Mouse (Mus musculus): ENCODE results near the gene Kcnk12. TPM values are rescaled to one million over a fixed set of nuclear protein-coding genes. Genes with fewer than 3 reads are reported as not detected.
A peak's percentile ranks its signal among the peaks of the same experiment; 100 is the strongest.

The Kcnk12 gene
- polyA plus RNA-seq, 1 experiment from 2014 or later: not detected

GRCm38 (mm10) chr17:87698996-87699765 is 98.6 kb downstream of the Kcnk12 start:
- 60% methylated on average over 16 of the region's 16 CpGs for WGBS
- Histone ChIP-seq H3K4me2 (replicated peaks; ENCODE audit: low read depth, low read length) (no peak overlapping the region), H3K27me3 (ENCODE audit: control insufficient read depth, insufficient read depth, low read length) (no peaks in the 10 kb centered on the region), H3K9me3 (ENCODE audit: control insufficient read depth, low read length) (no peaks in the 10 kb centered on the region), H3K9ac (ENCODE audit: low read depth, low read length) (no peak overlapping the region), H3K36me3 (ENCODE audit: control insufficient read depth, insufficient read depth, low read length) (peaks cover 38% of the 10 kb centered on the region), H3K4me3 (ENCODE audit: low read length) (no peak overlapping the region), H3K27ac (ENCODE audit: low read depth, low read length) (no peak overlapping the region), H3K4me1 (ENCODE audit: control insufficient read depth, insufficient read depth, low read length) (no peaks in the 10 kb centered on the region)
- 0 out of 2 replicates have a peak, but pooled peaks have one; percentile 28 for ATAC-seq (ENCODE audit: low FRiP score, low TSS enrichment)

GRCm38 (mm10) chr17:87696814-87697213 is 101.0 kb downstream of the Kcnk12 start:
- Histone ChIP-seq H3K4me2 (replicated peaks; ENCODE audit: low read depth, low read length) (no peak overlapping the region), H3K4me1 (ENCODE audit: control insufficient read depth, insufficient read depth, low read length) (no peaks in the 10 kb centered on the region), H3K9me3 (ENCODE audit: control insufficient read depth, low read length) (no peaks in the 10 kb centered on the region), H3K27me3 (ENCODE audit: control insufficient read depth, insufficient read depth, low read length) (no peaks in the 10 kb centered on the region), H3K4me3 (ENCODE audit: low read length) (no peak overlapping the region), H3K27ac (ENCODE audit: low read depth, low read length) (no peak overlapping the region), H3K36me3 (ENCODE audit: control insufficient read depth, insufficient read depth, low read length) (peaks cover 32% of the 10 kb centered on the region), H3K9ac (ENCODE audit: low read depth, low read length) (no peak overlapping the region)
- 90% methylated on average over 6 of the region's 6 CpGs for WGBS
- no peak for ATAC-seq (ENCODE audit: low FRiP score, low TSS enrichment)

- H3K4me3 ChIP-seq (ENCODE audit: low read length): no peak overlapping the region
- ATAC-seq (ENCODE audit: low FRiP score, low TSS enrichment): no peak
- H3K27ac ChIP-seq (ENCODE audit: low read depth, low read length): no peak overlapping the region
- H3K4me2 ChIP-seq (replicated peaks; ENCODE audit: low read depth, low read length): no peak overlapping the region
- no peak overlapping the region for H3K9ac ChIP-seq (ENCODE audit: low read depth, low read length)
- H3K4me1 ChIP-seq (ENCODE audit: control insufficient read depth, insufficient read depth, low read length): no peaks in the 10 kb centered on the region
- peaks cover 36% of the 10 kb centered on the region for H3K36me3 ChIP-seq (ENCODE audit: control insufficient read depth, insufficient read depth, low read length)
- no peaks in the 10 kb centered on the region for H3K9me3 ChIP-seq (ENCODE audit: control insufficient read depth, low read length)
- 93% methylated on average over 11 of the region's 11 CpGs for WGBS
- no peaks in the 10 kb centered on the region for H3K27me3 ChIP-seq (ENCODE audit: control insufficient read depth, insufficient read depth, low read length)
These were observed 101.8 kb downstream of the Kcnk12 start for GRCm38 (mm10) chr17:87695874-87696465.

Other genes starting within 250 kb of the Kcnk12 start
- 260 and 274 TPM in 2 replicates for gene Epcam, start 162.0 kb downstream of the Kcnk12 start, polyA plus RNA-seq (2014; fragmentation: Nextera tagmentation; extraction: Ambion mirVana)
- gene Msh2, start 125.7 kb downstream of the Kcnk12 start, polyA plus RNA-seq (2014; fragmentation: Nextera tagmentation; extraction: Ambion mirVana): 52.3 and 69.1 TPM in 2 replicates
- gene Rpl36-ps4, start 123.0 kb upstream of the Kcnk12 start, polyA plus RNA-seq (2014; fragmentation: Nextera tagmentation; extraction: Ambion mirVana): not detected in 2 replicates
- gene Msh6, start 177.1 kb upstream of the Kcnk12 start, polyA plus RNA-seq (2014; fragmentation: Nextera tagmentation; extraction: Ambion mirVana): 35.6 and 70.6 TPM in 2 replicates

Measured in kidney, embryonic 14.5 days (tissue).